Mouse (Mus musculus): Measurements from ENCODE around the gene Rnd2. TPM values are rescaled to one million over a fixed set of nuclear protein-coding genes. Genes with fewer than 3 reads are reported as not detected.

Rnd2 gene
- total RNA-seq, 2 experiments from 2014 or later: 3.3 to 3.5 TPM

GRCm38 (mm10) chr11:101450394-101450793 lies 14.4 kb upstream of the Rnd2 start:
- intact Hi-C loops (cut with DNase I): no loop called here
- no peak overlapping the region for H3K4me3 ChIP-seq
- peak; percentile 20; the same call in 1 of the 2 replicates for TF ChIP-seq CTCF (IDR thresholded peaks at IDR 0.05)
- no peak overlapping the region for H3K27ac ChIP-seq
- no peak for DNase-seq

DNA sequence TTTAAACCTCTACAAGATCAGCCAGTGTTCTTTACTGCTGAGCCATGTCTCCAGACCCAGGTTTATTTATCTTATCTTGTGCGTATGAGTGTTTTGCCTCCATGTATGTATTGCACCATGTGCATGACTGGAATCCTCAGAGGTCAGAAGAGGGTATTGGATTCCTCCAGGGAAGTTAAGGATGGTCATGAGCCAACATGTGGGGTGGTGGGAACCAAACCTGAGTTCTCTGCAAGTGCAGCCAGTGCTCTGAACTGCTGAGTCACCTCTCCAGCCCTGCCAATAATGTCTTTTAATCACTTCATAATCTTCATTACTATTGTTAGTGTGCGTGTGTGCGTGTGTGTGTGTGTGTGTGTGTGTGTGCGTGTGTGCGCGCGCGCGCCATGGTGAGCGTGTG lies 13.3 kb upstream of the Rnd2 start:
- DNase-seq: no peak
- intact Hi-C loops (cut with DNase I): no loop called here
- H3K4me3 ChIP-seq: no peak overlapping the region
- TF ChIP-seq CTCF (IDR thresholded peaks at IDR 0.05): no peak
- H3K27ac ChIP-seq: no peak overlapping the region

DNA sequence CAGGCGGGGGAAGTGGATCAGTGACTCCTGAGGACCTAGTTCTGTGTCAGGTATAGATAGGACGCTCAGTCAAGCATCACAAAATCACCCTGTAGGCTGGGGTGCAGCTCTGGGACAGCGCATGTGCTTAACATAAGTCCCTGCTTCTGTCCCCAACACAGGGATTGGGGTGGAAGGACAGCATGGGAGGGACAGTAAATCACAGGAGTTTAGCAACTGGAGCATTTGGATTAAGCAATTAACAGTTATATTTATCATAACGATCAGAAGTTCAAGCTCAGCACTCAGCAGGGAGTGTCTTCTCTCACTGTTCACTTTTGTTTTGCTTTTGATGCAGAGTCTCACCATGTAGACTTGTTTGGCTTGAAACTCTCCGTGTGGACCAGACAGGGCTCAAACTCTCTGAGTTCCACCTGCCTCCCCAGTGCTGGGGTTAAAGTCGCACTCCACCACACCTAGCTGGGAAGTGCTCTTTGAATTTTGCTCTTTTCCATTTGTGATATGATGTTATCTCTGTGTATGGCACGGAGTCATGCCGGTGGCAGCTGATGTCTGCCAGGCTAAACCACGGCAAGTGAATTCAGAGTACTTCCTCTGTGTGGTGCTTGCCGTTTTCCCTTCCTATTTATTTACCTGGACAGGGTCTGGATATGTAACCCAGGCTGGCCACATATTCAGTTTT lies 12.6 kb upstream of the Rnd2 start:
- Histone ChIP-seq H3K27ac (no peak overlapping the region), H3K4me3 (no peak overlapping the region)
- no peak for DNase-seq
- intact Hi-C loops (cut with DNase I): no loop called here
- no peak for TF ChIP-seq CTCF (IDR thresholded peaks at IDR 0.05)

GRCm38 (mm10) chr11:101454702-101455101 lies 10.1 kb upstream of the Rnd2 start:
- Histone ChIP-seq H3K4me3 (no peak overlapping the region), H3K27ac (peak overlapping the region; percentile 49; the same call in 1 of the 2 replicates)
- intact Hi-C loops (cut with DNase I): no loop called here
- TF ChIP-seq CTCF (IDR thresholded peaks at IDR 0.05): no peak
- DNase-seq: no peak

DNA sequence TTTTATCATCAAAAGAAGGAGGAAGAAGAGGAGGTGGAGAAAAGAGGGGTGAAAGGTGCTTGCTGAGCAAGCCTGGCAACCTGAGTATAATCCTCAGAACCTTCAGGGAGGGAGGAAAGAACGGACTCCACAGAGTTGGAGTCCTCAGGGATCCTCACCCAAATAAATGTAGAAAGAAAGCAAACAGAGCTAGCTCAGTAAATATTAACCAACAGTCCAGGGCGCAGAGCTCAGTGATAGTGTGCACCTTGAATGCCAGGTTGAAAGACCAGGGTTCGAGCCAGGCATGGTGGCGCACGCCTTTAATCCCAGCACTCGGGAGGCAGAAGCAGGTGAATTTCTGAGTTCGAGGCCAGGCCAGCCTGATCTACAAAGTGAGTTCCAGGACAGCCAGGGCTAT lies 9.2 kb upstream of the Rnd2 start:
- H3K4me3 ChIP-seq: no peak overlapping the region
- no peak for TF ChIP-seq CTCF (IDR thresholded peaks at IDR 0.05)
- no peak overlapping the region for H3K27ac ChIP-seq
- intact Hi-C loops (cut with DNase I): no loop called here
- DNase-seq: no peak

GRCm38 (mm10) chr11:101457631-101458030 lies 7.2 kb upstream of the Rnd2 start:
- DNase-seq: no peak
- Histone ChIP-seq H3K4me3 (no peak overlapping the region), H3K27ac (no peak overlapping the region)
- no peak for TF ChIP-seq CTCF (IDR thresholded peaks at IDR 0.05)
- intact Hi-C loops (cut with DNase I): no loop called here

- DNase-seq: no peak
- Histone ChIP-seq H3K4me3 (no peak overlapping the region), H3K27ac (no peak overlapping the region)
- intact Hi-C loops (cut with DNase I): no loop called here
- no peak for TF ChIP-seq CTCF (IDR thresholded peaks at IDR 0.05)
Observed at GRCm38 (mm10) chr11:101458217-101458616, 6.6 kb upstream of the Rnd2 start.

DNA sequence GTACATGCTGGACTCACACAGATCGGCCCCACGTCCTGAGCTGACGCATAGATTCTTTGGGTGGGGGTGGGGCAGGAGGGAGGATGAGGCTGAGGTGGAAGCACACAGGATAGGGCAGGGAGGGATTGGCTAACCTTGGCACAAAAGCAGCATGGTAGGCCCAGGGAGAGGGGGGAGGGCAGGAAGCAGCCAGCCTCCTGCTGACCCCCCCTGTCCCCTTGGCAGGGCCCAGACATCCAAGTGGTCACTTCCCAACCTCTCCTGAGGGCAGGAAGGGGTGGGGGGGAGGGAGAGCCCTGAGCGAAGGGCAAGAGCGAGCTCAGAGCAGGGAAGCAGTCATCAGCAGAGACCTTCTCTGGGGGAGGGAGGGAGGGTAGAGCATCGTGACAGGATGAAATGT lies 5.1 kb upstream of the Rnd2 start:
- H3K27ac ChIP-seq: peak overlapping the region; percentile 24; the same call in 1 of the 2 replicates
- no peak for DNase-seq
- intact Hi-C loops (cut with DNase I): no loop called here
- no peak for TF ChIP-seq CTCF (IDR thresholded peaks at IDR 0.05)
- H3K4me3 ChIP-seq: no peak overlapping the region

- no peak overlapping the region for H3K27ac ChIP-seq
- TF ChIP-seq CTCF (IDR thresholded peaks at IDR 0.05): no peak
Observed at GRCm38 (mm10) chr11:101460321-101460720, 4.5 kb upstream of the Rnd2 start.

GRCm38 (mm10) chr11:101462141-101462540 lies 2.7 kb upstream of the Rnd2 start:
- Histone ChIP-seq H3K4me3 (no peak overlapping the region), H3K27ac (no peak overlapping the region)
- intact Hi-C loops (cut with DNase I): no loop called here
- DNase-seq: no peak
- no peak for TF ChIP-seq CTCF (IDR thresholded peaks at IDR 0.05)

More at GRCm38 (mm10) chr11:101460321-101460720, 4.5 kb upstream of the Rnd2 start:
- no peak overlapping the region for H3K4me3 ChIP-seq
- DNase-seq: no peak
- intact Hi-C loops (cut with DNase I): no loop called here

DNA sequence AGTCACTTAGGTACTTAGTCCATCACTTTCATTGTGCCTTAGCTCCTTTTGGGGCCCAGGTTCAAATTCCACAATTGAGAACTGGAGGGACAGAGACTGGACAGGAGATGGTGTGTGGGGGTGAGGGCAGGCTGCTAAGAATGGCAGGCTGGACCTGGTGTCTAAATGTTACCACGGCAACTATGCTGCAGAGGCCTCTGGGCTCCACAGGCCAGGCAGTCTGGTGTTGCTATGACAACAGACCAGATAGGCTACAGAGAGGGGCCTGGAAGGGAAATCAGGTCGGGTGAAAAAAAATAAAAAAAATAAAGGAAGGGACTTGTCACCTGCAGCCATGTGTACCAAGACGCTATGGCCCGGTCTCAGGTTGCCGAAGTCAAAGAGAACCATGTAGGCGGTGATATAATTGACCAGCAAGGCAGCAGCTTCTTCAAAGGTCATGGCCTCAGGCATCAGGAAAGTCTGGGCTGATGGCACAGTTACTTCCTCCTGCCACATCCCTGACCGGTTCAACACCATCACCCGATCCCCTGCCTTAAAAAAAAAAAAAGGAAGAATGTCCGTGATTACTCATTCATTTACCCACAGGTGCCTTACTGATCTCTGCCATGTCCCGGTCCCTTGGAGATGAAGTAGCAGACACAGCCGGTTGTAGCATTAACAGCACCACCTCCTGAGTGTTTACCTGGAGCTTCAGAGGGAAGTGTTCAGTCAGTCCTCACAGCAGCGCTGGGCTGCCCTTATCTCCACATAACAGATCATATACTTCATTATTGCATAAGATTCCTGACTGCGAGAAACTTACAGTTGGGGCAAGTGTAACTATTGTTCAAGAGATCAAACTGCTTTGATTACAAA lies 2.0 kb upstream of the Rnd2 start:
- no peak overlapping the region for H3K4me3 ChIP-seq
- intact Hi-C loops (cut with DNase I): no loop called here
- no peak for TF ChIP-seq CTCF (IDR thresholded peaks at IDR 0.05)
- no peak overlapping the region for H3K27ac ChIP-seq
- DNase-seq: no peak

DNA sequence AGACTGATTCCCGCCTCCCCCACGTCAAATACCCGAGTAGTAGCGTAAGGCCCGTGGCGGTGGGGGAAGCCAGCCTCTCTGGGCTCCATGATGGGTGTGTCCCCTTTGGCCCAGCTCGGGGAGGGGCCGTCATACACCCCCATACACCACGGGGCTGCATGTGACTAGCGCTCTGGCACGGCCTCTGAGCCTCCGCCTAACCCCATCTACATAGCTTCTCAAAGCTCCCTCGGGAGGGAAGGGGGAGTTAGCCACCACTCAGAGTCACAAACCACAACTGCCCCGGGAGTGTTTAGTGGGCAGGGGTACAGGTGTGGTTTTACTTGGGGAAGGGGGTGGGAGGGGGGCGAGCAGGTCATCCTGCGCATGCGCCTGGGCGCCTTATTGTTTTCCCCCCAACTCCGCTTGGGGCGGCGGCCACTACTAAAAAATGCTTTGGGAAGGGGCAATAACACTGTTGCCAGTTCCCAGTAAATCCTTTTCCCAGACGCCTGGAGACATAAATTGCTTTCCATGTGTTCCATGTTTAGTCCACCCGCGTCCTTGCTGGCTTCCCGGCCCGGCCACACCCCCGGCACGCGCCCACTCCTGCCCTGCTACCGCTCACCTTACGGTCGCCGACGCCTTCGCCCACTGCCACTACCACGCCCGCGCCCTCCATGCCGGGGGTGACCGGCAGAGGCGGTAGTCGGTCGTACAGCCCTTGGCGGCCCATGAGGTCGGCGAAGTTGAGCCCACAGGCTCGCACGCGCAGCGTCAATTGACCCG lies 486 bp downstream of the Rnd2 start:
- Histone ChIP-seq H3K27ac (peak overlapping the region; percentile 89), H3K4me3 (peak overlapping the region; percentile 92)
- DNase-seq: peak; percentile 85
- no peak for TF ChIP-seq CTCF (IDR thresholded peaks at IDR 0.05)
- intact Hi-C loops (cut with DNase I): loop anchor here (5.0 kb wide), 1 partner anchor 87 kb away; the partner anchor contains the start of genes Brca1 and Nbr1
